Mouse (Mus musculus) heart, embryonic 11.5 days (tissue): Measurements from ENCODE around the gene Nol10. TPM values are rescaled to one million over a fixed set of nuclear protein-coding genes. Genes with fewer than 3 reads are reported as not detected.

Experiments used
- ATAC-seq: fragments of 200-750 bp; cut with Nextera tagmentation; replicated peaks from 2 replicates; pipeline ENCODE4 v1.8.0; 2017; ENCODE audit warnings: moderate library complexity; ENCODE audit not compliant: insufficient number of reproducible peaks, low FRiP score, low TSS enrichment
- H3K27ac ChIP-seq: fragments of 300-500 bp; sonication (generic); 2 replicates; pipeline ENCODE4 v1.5.1; 2014; ENCODE audit warnings: mild to moderate bottlenecking, low read depth, low read length
- H3K27me3 ChIP-seq: fragments of 300-500 bp; sonication (generic); 2 replicates; pipeline ENCODE4 v1.6.1; 2014; ENCODE audit warnings: mild to moderate bottlenecking, low read length, mixed read lengths; ENCODE audit not compliant: control insufficient read depth, insufficient read depth
- H3K36me3 ChIP-seq: fragments of 300-500 bp; sonication (generic); 2 replicates; pipeline ENCODE4 v1.6.1; 2014; ENCODE audit warnings: mild to moderate bottlenecking, low read length, moderate library complexity, mixed read lengths; ENCODE audit not compliant: control insufficient read depth, insufficient read depth
- H3K4me1 ChIP-seq: fragments of 300-500 bp; sonication (generic); 2 replicates; pipeline ENCODE4 v1.6.1; 2014; ENCODE audit warnings: low read length; ENCODE audit not compliant: control insufficient read depth, insufficient read depth
- H3K4me2 ChIP-seq: fragments of 300-500 bp; sonication (generic); 2 replicates; pipeline ENCODE4 v1.6.1; 2014; ENCODE audit warnings: mild to moderate bottlenecking, moderate library complexity
- H3K4me3 ChIP-seq: fragments of 300-500 bp; sonication (generic); 2 replicates; pipeline ENCODE4 v1.5.1; 2014; ENCODE audit warnings: low read depth, low read length
- H3K9ac ChIP-seq: fragments of 300-500 bp; sonication (generic); 2 replicates; pipeline ENCODE4 v1.6.1; 2014; ENCODE audit warnings: mild to moderate bottlenecking, low read depth, low read length, moderate library complexity
- H3K9me3 ChIP-seq: fragments of 300-500 bp; sonication (generic); replicated peaks from 2 replicates; pipeline ENCODE4 v1.6.1; 2016; ENCODE audit warnings: low read length; ENCODE audit not compliant: control insufficient read depth
- WGBS: fragments of 180-500 bp; shearing (Covaris S2); extraction: QIAGEN DNeasy Blood & Tissue Kit; methylation state at CpG from one replicate; pipeline ENCODE4 v1.1.7; 2014; ENCODE audit not compliant: insufficient replicate concordance; 5-methylcytosine and 5-hydroxymethylcytosine counted together
- polyA plus RNA-seq: library from polyadenylated mRNA; unstranded; fragments of >200 nt; fragmentation: Nextera tagmentation; extraction: Ambion mirVana; gene quantifications from 2 replicates; pipeline ENCODE4 v1.2.1, GENCODE M21; 2014

The Nol10 gene
- polyA plus RNA-seq, 1 experiment from 2014 or later, result 15.9 TPM

- Histone ChIP-seq H3K27me3 (no peaks in the 10 kb centered on the region), H3K36me3 (peaks cover 31% of the 10 kb centered on the region), H3K9ac (no peak overlapping the region), H3K27ac (no peak overlapping the region), H3K4me2 (no peak overlapping the region), H3K4me3 (no peak overlapping the region), H3K4me1 (no peaks in the 10 kb centered on the region), H3K9me3 (no peaks in the 10 kb centered on the region)
- no peak for ATAC-seq
- WGBS, result 91% methylated on average over 5 of the region's 5 CpGs
Measured at GRCm38 (mm10) chr12:17357795-17358194, 9.5 kb downstream of the Nol10 start.

GRCm38 (mm10) chr12:17358981-17359380 lies 10.7 kb downstream of the Nol10 start:
- Histone ChIP-seq H3K4me3 (no peak overlapping the region), H3K27me3 (no peaks in the 10 kb centered on the region), H3K4me2 (no peak overlapping the region), H3K4me1 (no peaks in the 10 kb centered on the region), H3K9ac (no peak overlapping the region), H3K9me3 (no peaks in the 10 kb centered on the region), H3K27ac (no peak overlapping the region), H3K36me3 (peaks cover 38% of the 10 kb centered on the region)
- ATAC-seq, result no peak
- 89% methylated on average over 9 of the region's 9 CpGs for WGBS

- Histone ChIP-seq H3K4me3 (no peak overlapping the region), H3K27me3 (no peaks in the 10 kb centered on the region), H3K4me2 (no peak overlapping the region), H3K9ac (no peak overlapping the region), H3K27ac (no peak overlapping the region), H3K9me3 (no peaks in the 10 kb centered on the region), H3K36me3 (peaks cover 43% of the 10 kb centered on the region), H3K4me1 (no peaks in the 10 kb centered on the region)
- ATAC-seq, result no peak
- WGBS, result 72% methylated on average over 9 of the region's 9 CpGs
Measured at GRCm38 (mm10) chr12:17360104-17360503, 11.8 kb downstream of the Nol10 start.

GRCm38 (mm10) chr12:17360650-17361049 lies 12.4 kb downstream of the Nol10 start:
- no peak overlapping the region for H3K4me2 ChIP-seq
- H3K36me3 ChIP-seq, result peaks cover 38% of the 10 kb centered on the region
- ATAC-seq, result no peak
- H3K9ac ChIP-seq, result no peak overlapping the region
- 91% methylated on average over 4 of the region's 4 CpGs for WGBS
- no peak overlapping the region for H3K27ac ChIP-seq
- no peaks in the 10 kb centered on the region for H3K4me1 ChIP-seq
- no peaks in the 10 kb centered on the region for H3K27me3 ChIP-seq
- H3K4me3 ChIP-seq, result no peak overlapping the region
- no peaks in the 10 kb centered on the region for H3K9me3 ChIP-seq

- Histone ChIP-seq H3K4me1 (no peaks in the 10 kb centered on the region), H3K4me3 (no peak overlapping the region), H3K9ac (no peak overlapping the region), H3K27ac (no peak overlapping the region), H3K36me3 (peaks cover 35% of the 10 kb centered on the region), H3K27me3 (no peaks in the 10 kb centered on the region), H3K9me3 (no peaks in the 10 kb centered on the region), H3K4me2 (no peak overlapping the region)
- no peak for ATAC-seq
- WGBS, result 95% methylated on average over 5 of the region's 5 CpGs
Measured at GRCm38 (mm10) chr12:17362316-17362715, 14.1 kb downstream of the Nol10 start.

- H3K9ac ChIP-seq, result no peak overlapping the region
- H3K9me3 ChIP-seq, result no peaks in the 10 kb centered on the region
- 55% methylated on average over 5 of the region's 5 CpGs for WGBS
- no peaks in the 10 kb centered on the region for H3K4me1 ChIP-seq
- no peaks in the 10 kb centered on the region for H3K27me3 ChIP-seq
- ATAC-seq, result 0 out of 2 replicates have a peak, but pooled peaks have one; percentile 39
- no peak overlapping the region for H3K27ac ChIP-seq
- H3K4me3 ChIP-seq, result no peak overlapping the region
- no peak overlapping the region for H3K4me2 ChIP-seq
- peaks cover 43% of the 10 kb centered on the region for H3K36me3 ChIP-seq
Measured at GRCm38 (mm10) chr12:17366981-17367380, 18.7 kb downstream of the Nol10 start.

- H3K4me1 ChIP-seq, result no peaks in the 10 kb centered on the region
- H3K9me3 ChIP-seq, result no peaks in the 10 kb centered on the region
- H3K27me3 ChIP-seq, result no peaks in the 10 kb centered on the region
- H3K4me2 ChIP-seq, result no peak overlapping the region
- no peak overlapping the region for H3K4me3 ChIP-seq
- H3K9ac ChIP-seq, result no peak overlapping the region
- no peak for ATAC-seq
- H3K27ac ChIP-seq, result no peak overlapping the region
- 95% methylated on average over 3 of the region's 3 CpGs for WGBS
- peaks cover 32% of the 10 kb centered on the region for H3K36me3 ChIP-seq
Measured at GRCm38 (mm10) chr12:17369111-17369510, 20.9 kb downstream of the Nol10 start.

DNA sequence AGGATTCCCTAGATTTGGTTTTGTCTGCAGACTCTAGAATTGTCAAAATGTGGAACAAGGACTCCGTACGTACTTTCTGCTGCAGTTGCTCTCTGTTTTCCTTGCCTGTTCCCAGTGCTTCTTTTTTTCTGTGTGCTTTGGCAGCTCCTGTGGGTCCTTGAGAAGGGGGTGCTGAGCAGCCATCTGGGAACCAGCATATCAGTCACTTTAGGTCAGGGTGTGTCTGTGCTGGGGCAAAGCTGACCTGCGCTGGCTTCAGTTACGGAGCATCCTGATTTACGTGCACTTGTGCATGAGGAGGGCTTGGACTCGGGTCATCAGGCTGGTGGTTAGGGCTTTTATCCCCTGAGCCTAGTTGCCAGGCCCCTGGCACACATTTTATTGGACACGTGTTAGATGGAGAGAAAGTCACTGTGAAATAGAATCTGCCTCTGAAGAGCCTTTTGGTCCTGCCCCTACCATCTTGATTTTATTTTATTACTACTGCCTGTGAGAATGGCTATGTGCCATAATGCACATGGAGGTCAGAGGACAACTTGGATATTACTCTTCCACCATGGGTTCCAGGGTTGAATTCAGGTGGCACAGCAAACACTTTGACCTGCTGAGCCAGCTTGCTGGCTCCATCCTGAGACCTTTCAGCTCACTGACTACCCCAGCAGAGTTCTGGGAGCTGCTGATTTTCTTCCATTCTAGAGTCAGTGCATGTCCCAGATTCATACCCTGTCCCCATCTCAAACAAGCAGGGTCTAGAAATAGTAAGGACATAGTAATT lies 21.5 kb downstream of the Nol10 start:
- Histone ChIP-seq H3K27me3 (no peaks in the 10 kb centered on the region), H3K4me3 (no peak overlapping the region), H3K4me1 (no peaks in the 10 kb centered on the region), H3K9me3 (no peaks in the 10 kb centered on the region), H3K36me3 (peaks cover 29% of the 10 kb centered on the region), H3K9ac (no peak overlapping the region), H3K27ac (no peak overlapping the region), H3K4me2 (no peak overlapping the region)
- WGBS, result 91% methylated on average over 7 of the region's 7 CpGs
- ATAC-seq, result no peak
